27 mouse cellular contexts compared by ENCODE assay signal in genomic region chr8:13272834-13273233, GRCm38 (mm10). TPM values are rescaled to one million over a fixed set of nuclear protein-coding genes. Genes with fewer than 3 reads are reported as not detected.
"Had no signal": no experiment of that assay in that cellular context is flagged by ENCODE, and none has a peak within 500 bp of the region (broad histone marks: within the 10 kb centered on the region; RNA-seq: fewer than 3 reads in every experiment).

No protein-coding gene starts in this region.

- H3K4me3 ChIP-seq: gastrocnemius, adult 2 months; heart, embryonic 10.5 days; heart, embryonic 12.5 days; hindbrain, embryonic 13.5 days; hindbrain, embryonic 15.5 days; kidney, embryonic 15.5 days; limb, embryonic 13.5 days had no signal

- ATAC-seq: forebrain, embryonic 16.5 days; hindbrain, postnatal 0 days; intestine, embryonic 16.5 days had no signal

- H3K4me1 ChIP-seq: heart, embryonic 10.5 days; heart, embryonic 12.5 days; hindbrain, embryonic 13.5 days; hindbrain, embryonic 15.5 days; kidney, embryonic 15.5 days had no signal

- H3K9ac ChIP-seq: heart, embryonic 12.5 days; hindbrain, embryonic 13.5 days; hindbrain, embryonic 15.5 days; kidney, embryonic 15.5 days; limb, embryonic 13.5 days had no signal

- H3K9me3 ChIP-seq: heart, embryonic 10.5 days; heart, embryonic 12.5 days; hindbrain, embryonic 13.5 days; hindbrain, embryonic 15.5 days; kidney, embryonic 15.5 days; limb, embryonic 13.5 days had no signal

- DNase-seq: gastrocnemius, adult 2 months; gastrocnemius, postnatal 10 days; gastrocnemius, postnatal 25 days; heart, adult 18-20 months; heart, postnatal 10 days; kidney, adult 11 months; kidney, adult 2 months; kidney, adult 9 months; kidney, postnatal 14 days; kidney, postnatal 36 days; layer of hippocampus, adult 9-11 months; layer of hippocampus, postnatal 36 days; left cerebral cortex, postnatal 4 days had no signal

- H3K4me2 ChIP-seq: heart, embryonic 12.5 days; hindbrain, embryonic 13.5 days; hindbrain, embryonic 15.5 days; kidney, embryonic 15.5 days; limb, embryonic 13.5 days had no signal

- H3K27me3 ChIP-seq: heart, embryonic 12.5 days; hindbrain, embryonic 13.5 days; hindbrain, embryonic 15.5 days; kidney, embryonic 15.5 days; limb, embryonic 13.5 days had no signal

- H3K27ac ChIP-seq: gastrocnemius, adult 2 months; heart, embryonic 10.5 days; hindbrain, embryonic 13.5 days; hindbrain, embryonic 15.5 days; hindbrain, postnatal 0 days; kidney, embryonic 15.5 days; kidney, postnatal 0 days; limb, embryonic 13.5 days had no signal

RNA-seq across cellular contexts. Expression of gene Adprhl1, which starts 18.9 kb away (rescaled TPM):
- total RNA-seq: granulocyte monocyte progenitor cell, adult 5-6 weeks; hematopoietic stem cell, adult 5-6 weeks; hindbrain, postnatal 0 days had no signal
- polyA plus RNA-seq: forebrain, embryonic 16.5 days; kidney, postnatal 0 days; large intestine, adult 2 months; limb, embryonic 11.5 days had no signal
